Mouse (Mus musculus): ENCODE results near the gene Olfr801. TPM values are rescaled to one million over a fixed set of nuclear protein-coding genes. Genes with fewer than 3 reads are reported as not detected.

Gene Olfr801
- total and polyA plus RNA-seq, 3 experiments = not detected

DNA sequence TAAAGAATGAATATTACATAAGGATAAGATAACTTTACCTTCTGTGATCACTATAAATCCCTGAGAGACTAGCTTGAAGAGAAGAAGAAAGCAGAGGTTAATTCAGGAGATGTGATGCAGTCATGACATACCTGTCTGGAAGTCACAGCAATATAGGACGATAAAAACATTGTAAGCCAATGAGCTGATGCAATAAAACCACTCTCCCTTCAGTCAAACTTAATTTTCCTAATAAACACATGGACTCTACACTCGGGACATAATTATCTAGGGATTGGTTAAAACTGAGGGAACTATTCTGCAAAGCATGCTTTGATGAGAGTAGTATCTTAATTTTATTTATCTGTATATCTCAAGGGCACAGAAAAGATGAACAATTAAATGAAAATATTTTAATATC is 20.5 kb upstream of the Olfr801 start, which contains the start of gene Olfr803:
Gene Olfr803 (minus strand): TSS at position 101 of the 400 bp plus-strand sequence.
- no peak for TF ChIP-seq MAZ (IDR thresholded peaks at IDR 0.05; ENCODE audit: low read depth, low read length)
- Histone ChIP-seq H3K4me3 (ENCODE audit: control insufficient read depth in 1 of 2, insufficient read depth in 1 of 2, low read depth in 2 of 2, low read length in 2 of 2) (no peak within 1 kb of the TSS), H3K36me3 (ENCODE audit: control insufficient read depth in 1 of 2, insufficient read depth in 2 of 2, low read length in 2 of 2) (no peaks in the 10 kb centered on the region), H3K79me2 (ENCODE audit: control insufficient read depth, insufficient read depth, low read length, poor library complexity) (no peaks in the 10 kb centered on the region), H3K9me3 (replicated peaks; ENCODE audit: insufficient read depth, low read length) (no peaks in the 10 kb centered on the region), H3K27ac (ENCODE audit: control insufficient read depth, low read depth, low read length) (no peak within 1 kb of the TSS), H3K4me1 (ENCODE audit: control insufficient read depth in 1 of 2, insufficient read depth in 2 of 2, low read length in 2 of 2) (no peaks in the 10 kb centered on the region), H3K27me3 (ENCODE audit: control insufficient read depth in 1 of 2, insufficient read depth in 2 of 2, low read length in 2 of 2) (no peaks in the 10 kb centered on the region), H3K9ac (ENCODE audit: control insufficient read depth, low read depth, low read length, poor library complexity, severe bottlenecking) (no peak within 1 kb of the TSS)
- no peak for DNase-seq (ENCODE audit: low read depth, low spot score)

DNA sequence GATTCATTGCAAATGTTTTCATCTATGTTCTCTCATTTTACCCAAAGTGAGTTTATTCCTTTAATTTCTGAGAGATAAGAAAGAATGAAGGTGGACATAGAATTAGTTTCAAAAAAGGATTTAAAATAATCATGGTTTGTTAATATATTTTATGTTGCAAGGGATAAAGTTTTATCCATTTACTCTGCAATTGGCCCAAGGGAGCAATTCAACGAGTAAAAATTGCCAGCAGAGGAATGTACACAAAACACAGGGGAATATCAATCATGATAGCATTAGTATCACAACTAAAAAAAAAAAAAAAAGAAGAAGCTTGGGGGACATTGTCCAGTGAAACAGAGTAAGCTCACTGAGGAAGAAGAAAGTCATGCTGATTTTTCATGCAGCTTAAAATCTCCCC is 14.4 kb upstream of the Olfr801 start, which contains the start of gene Olfr802:
Gene Olfr802 (minus strand): TSS at position 101 of the 400 bp plus-strand sequence.
- Histone ChIP-seq H3K4me1 (ENCODE audit: control insufficient read depth in 1 of 2, insufficient read depth in 2 of 2, low read length in 2 of 2) (no peaks in the 10 kb centered on the region), H3K79me2 (ENCODE audit: control insufficient read depth, insufficient read depth, low read length, poor library complexity) (no peaks in the 10 kb centered on the region), H3K9me3 (replicated peaks; ENCODE audit: insufficient read depth, low read length) (no peaks in the 10 kb centered on the region), H3K4me3 (ENCODE audit: control insufficient read depth in 1 of 2, insufficient read depth in 1 of 2, low read depth in 2 of 2, low read length in 2 of 2) (no peak within 1 kb of the TSS), H3K36me3 (ENCODE audit: control insufficient read depth in 1 of 2, insufficient read depth in 2 of 2, low read length in 2 of 2) (no peaks in the 10 kb centered on the region), H3K27ac (ENCODE audit: control insufficient read depth, low read depth, low read length) (no peak within 1 kb of the TSS), H3K9ac (ENCODE audit: control insufficient read depth, low read depth, low read length, poor library complexity, severe bottlenecking) (no peak within 1 kb of the TSS), H3K27me3 (ENCODE audit: control insufficient read depth in 1 of 2, insufficient read depth in 2 of 2, low read length in 2 of 2) (no peaks in the 10 kb centered on the region)
- no peak for TF ChIP-seq ZC3H11A (IDR thresholded peaks at IDR 0.05; ENCODE audit: low read depth, low read length)
- TF ChIP-seq SMC3 (IDR thresholded peaks at IDR 0.05; ENCODE audit: low read depth, low read length) = no peak
- TF ChIP-seq HCFC1 (IDR thresholded peaks at IDR 0.05; ENCODE audit: low read depth, low read length) = no peak
- TF ChIP-seq POLR2AphosphoS2 (IDR thresholded peaks at IDR 0.05; ENCODE audit: low read length) = no peak
- no peak for DNase-seq (ENCODE audit: low read depth, low spot score)

DNA sequence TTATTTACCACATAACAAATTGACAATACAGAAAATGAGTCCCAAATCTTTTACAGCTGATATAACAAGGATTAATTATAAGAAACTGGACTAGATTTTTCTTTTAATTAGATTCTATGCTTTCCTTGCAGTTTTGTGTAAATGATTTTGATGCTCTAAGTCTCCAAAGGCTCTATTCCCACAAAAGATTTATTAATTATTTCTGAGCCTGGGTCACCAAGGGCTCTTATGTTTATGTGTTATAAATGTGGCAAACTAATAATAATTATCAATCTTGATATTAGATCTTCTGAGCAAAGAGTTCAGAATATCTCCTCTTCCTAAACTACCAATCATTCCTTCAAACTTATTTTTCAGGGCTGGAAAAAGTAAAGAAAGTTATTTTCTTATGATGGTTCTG is 16.3 kb downstream of the Olfr801 start, which contains the start of gene Olfr800:
Gene Olfr800 (plus strand): TSS at position 301 of the 400 bp plus-strand sequence.
- H3K79me2 ChIP-seq (ENCODE audit: control insufficient read depth, insufficient read depth, low read length, poor library complexity) = no peaks in the 10 kb centered on the region
- no peak within 1 kb of the TSS for H3K27ac ChIP-seq (ENCODE audit: control insufficient read depth, low read depth, low read length)
- no peaks in the 10 kb centered on the region for H3K27me3 ChIP-seq (ENCODE audit: control insufficient read depth in 1 of 2, insufficient read depth in 2 of 2, low read length in 2 of 2)
- no peak for TF ChIP-seq MYC (IDR thresholded peaks at IDR 0.05; ENCODE audit: low read depth, low read length)
- no peak for TF ChIP-seq HCFC1 (IDR thresholded peaks at IDR 0.05; ENCODE audit: low read depth, low read length)
- no peak for TF ChIP-seq GATA1 (IDR thresholded peaks at IDR 0.05; ENCODE audit: low read depth, low read length)
- TF ChIP-seq RCOR1 (IDR thresholded peaks at IDR 0.05; ENCODE audit: low read depth, low read length) = no peak
- no peak for TF ChIP-seq KAT2A (conservative IDR thresholded peaks at IDR 0.05; ENCODE audit: low read depth, low read length)
- no peak for TF ChIP-seq ELF1 (IDR thresholded peaks at IDR 0.05; ENCODE audit: low read depth, low read length)
- no peak for TF ChIP-seq CTCF (IDR thresholded peaks at IDR 0.05 in 2 of 3, conservative IDR thresholded peaks at IDR 0.05 in 1 of 3; ENCODE audit: control insufficient read depth in 1 of 3, insufficient read depth in 1 of 3, low read depth in 2 of 3, low read length in 3 of 3, poor library complexity in 1 of 3, severe bottlenecking in 1 of 3)
- TF ChIP-seq USF2 (IDR thresholded peaks at IDR 0.05; ENCODE audit: borderline replicate concordance in 1 of 2, insufficient read depth in 1 of 2, low read depth in 1 of 2, low read length in 2 of 2) = no peak
- no peak for TF ChIP-seq USF1 (IDR thresholded peaks at IDR 0.05; ENCODE audit: low read depth, low read length)
- no peak for TF ChIP-seq RAD21 (IDR thresholded peaks at IDR 0.05; ENCODE audit: low read depth, low read length)
- TF ChIP-seq TBP (IDR thresholded peaks at IDR 0.05; ENCODE audit: low read depth, low read length) = no peak
- no peak for TF ChIP-seq EP300 (IDR thresholded peaks at IDR 0.05; ENCODE audit: low read depth in 1 of 2, low read length in 2 of 2)
- H3K9ac ChIP-seq (ENCODE audit: control insufficient read depth, low read depth, low read length, poor library complexity, severe bottlenecking) = no peak within 1 kb of the TSS
- DNase-seq (ENCODE audit: low read depth, low spot score) = no peak
- H3K4me3 ChIP-seq (ENCODE audit: control insufficient read depth in 1 of 2, insufficient read depth in 1 of 2, low read depth in 2 of 2, low read length in 2 of 2) = no peak within 1 kb of the TSS
- H3K36me3 ChIP-seq (ENCODE audit: control insufficient read depth in 1 of 2, insufficient read depth in 2 of 2, low read length in 2 of 2) = no peaks in the 10 kb centered on the region
- H3K4me1 ChIP-seq (ENCODE audit: control insufficient read depth in 1 of 2, insufficient read depth in 2 of 2, low read length in 2 of 2) = no peaks in the 10 kb centered on the region
- no peaks in the 10 kb centered on the region for H3K9me3 ChIP-seq (replicated peaks; ENCODE audit: insufficient read depth, low read length)
